Mouse (Mus musculus) left cerebral cortex, adult 9 months (tissue): Measurements from ENCODE around the gene Olfr1339.

Source experiments
- DNase-seq, 2 experiments: peaks; one replicate each; pipeline ENCODE4 v3.0.0; 2022; ENCODE audit warnings: low spot score in 2 of 2

Olfr1339 gene

DNA sequence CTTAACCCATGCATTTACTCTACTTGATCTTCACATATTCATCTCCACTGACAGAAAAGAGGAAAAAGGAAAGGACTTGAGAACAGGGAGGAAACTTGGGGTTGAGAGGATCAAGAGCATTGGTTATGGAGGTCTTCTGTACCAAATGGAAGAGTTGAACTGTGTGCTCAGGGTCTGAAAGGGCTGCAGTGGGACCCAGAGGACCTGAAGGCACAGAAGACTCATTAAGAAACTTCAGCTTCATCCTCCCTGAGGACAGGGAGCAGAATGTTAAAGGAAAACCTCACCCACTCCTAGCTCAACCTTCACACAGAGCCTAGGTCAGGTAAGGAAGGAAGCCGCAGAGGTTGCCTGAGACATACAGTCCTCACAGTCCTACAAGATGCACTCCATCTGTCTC lies at the start of gene Olfr1339:
TSS of gene Olfr1339 (plus strand) at position 301 of the 400 bp plus-strand sequence.
- DNase-seq: no peak

GRCm38 (mm10) chr4:118687086-118687485 lies 44.9 kb upstream of the Olfr1339 start:
- no peak for DNase-seq

GRCm38 (mm10) chr4:118692412-118692973 lies 39.5 kb upstream of the Olfr1339 start, which contains the start of gene Olfr1342:
TSS of gene Olfr1342 (minus strand) at chr4:118692756.
- no peak for DNase-seq

DNA sequence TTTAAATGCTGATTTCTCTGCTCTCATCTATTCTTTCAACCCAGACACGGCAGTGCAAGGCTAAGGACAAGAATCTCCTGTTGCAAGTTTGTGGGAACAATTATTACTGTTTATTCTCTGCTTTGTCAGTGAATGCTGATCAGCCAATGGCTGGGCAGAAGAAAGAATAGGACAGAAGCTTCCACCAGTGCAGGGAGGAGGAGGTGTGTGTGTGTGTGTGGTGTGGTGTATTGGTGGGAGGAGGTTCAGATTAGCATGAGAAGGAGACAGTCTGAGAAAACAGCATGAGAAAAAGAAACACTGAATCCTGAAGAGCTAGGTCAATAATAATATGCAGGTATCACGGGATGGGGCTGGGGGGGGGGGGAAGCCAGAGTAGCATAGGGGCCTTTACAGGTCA lies 38.2 kb upstream of the Olfr1339 start:
- DNase-seq: no peak

GRCm38 (mm10) chr4:118703223-118703622 lies 28.8 kb upstream of the Olfr1339 start, which contains the start of gene Olfr1341:
TSS of gene Olfr1341 (plus strand) at chr4:118703523.
- DNase-seq: no peak

DNA sequence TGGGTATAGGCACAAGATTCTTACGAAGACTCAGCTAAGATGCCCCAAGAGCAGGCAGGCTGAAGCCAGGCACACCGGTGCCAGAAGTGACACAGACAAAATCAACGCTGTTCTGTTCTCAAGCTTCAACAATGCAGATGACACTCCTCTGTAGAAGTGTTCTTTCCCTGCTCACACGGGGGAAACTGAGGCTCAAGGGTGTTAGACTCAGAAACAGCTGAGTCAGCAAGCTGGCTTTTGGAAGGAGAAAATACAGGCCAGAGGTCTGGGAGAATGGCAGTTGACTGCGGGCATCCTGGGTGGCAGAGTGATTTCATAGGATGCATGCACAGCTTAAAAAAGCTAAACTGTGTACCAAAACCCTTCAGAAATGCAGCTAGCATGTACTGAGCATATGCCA lies 23.9 kb upstream of the Olfr1339 start:
- DNase-seq: no peak

- DNase-seq: no peak
These were observed 20.3 kb upstream of the Olfr1339 start for GRCm38 (mm10) chr4:118711656-118712055.

DNA sequence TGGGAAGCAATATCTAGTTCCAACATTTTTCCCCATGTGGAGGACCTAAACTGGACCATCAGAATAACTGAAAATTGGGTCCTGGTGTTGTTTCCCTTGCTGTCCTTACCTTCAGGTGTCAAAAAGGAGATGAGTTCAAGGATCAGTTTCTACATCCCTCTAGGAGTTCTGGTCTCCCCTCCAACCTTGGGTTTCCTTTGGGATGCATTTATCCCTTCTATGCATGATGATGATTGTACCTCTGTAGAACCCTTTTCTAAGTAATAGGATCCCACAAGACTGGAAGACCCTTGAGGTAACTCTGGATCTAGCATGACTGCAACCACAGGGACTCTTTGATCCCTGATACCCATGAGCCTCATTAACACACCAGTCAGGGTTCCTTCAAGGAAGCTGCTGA lies 12.1 kb upstream of the Olfr1339 start, which contains the start of gene Olfr1340:
TSS of gene Olfr1340 (plus strand) at position 301 of the 400 bp plus-strand sequence.
- DNase-seq: no peak

GRCm38 (mm10) chr4:118721742-118722483 lies 10.1 kb upstream of the Olfr1339 start:
- no peak for DNase-seq

DNA sequence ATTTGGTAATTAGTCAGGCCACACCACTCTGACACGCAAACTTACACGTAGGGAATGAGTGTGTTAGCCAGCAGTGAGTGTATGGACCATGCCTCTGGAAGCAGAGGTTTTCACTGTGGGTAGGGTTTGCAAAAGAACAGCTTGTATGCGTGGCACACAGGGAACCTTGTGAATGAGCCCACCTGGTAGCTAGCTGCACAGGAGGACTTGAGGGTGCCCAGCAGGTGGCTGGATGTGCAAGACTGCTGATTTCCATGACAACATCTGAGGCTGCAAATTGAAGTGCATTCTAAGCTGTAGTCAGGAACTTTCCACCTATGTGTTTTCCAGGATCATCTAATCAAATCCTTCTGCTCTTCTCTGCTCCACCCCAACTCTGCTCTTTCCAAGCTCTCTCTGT lies 7.6 kb downstream of the Olfr1339 start:
- DNase-seq: no peak

- DNase-seq: no peak
These were observed 9.2 kb downstream of the Olfr1339 start for GRCm38 (mm10) chr4:118740988-118741698.

GRCm38 (mm10) chr4:118741881-118742280 lies 9.9 kb downstream of the Olfr1339 start:
- DNase-seq: no peak

GRCm38 (mm10) chr4:118758637-118759036 lies 26.7 kb downstream of the Olfr1339 start, which contains the start of gene Olfr1338:
TSS of gene Olfr1338 (minus strand) at chr4:118758737.
- DNase-seq: no peak

- DNase-seq: no peak
These were observed 50.5 kb downstream of the Olfr1339 start, which contains the start of gene Olfr1337 for GRCm38 (mm10) chr4:118782486-118782885. TSS of gene Olfr1337 (minus strand) at chr4:118782586.
